Mouse (Mus musculus): ENCODE results near the gene Ahdc1. TPM values are rescaled to one million over a fixed set of nuclear protein-coding genes. Genes with fewer than 3 reads are reported as not detected.
"Not testable (repeated sequence)": the region's sequence is repeated elsewhere in the genome, so short reads cannot be mapped to it uniquely, and the experiment has no call there.

The Ahdc1 gene
- total RNA-seq, 2 experiments from 2014 or later: 0.33 to 7.0 TPM

DNA sequence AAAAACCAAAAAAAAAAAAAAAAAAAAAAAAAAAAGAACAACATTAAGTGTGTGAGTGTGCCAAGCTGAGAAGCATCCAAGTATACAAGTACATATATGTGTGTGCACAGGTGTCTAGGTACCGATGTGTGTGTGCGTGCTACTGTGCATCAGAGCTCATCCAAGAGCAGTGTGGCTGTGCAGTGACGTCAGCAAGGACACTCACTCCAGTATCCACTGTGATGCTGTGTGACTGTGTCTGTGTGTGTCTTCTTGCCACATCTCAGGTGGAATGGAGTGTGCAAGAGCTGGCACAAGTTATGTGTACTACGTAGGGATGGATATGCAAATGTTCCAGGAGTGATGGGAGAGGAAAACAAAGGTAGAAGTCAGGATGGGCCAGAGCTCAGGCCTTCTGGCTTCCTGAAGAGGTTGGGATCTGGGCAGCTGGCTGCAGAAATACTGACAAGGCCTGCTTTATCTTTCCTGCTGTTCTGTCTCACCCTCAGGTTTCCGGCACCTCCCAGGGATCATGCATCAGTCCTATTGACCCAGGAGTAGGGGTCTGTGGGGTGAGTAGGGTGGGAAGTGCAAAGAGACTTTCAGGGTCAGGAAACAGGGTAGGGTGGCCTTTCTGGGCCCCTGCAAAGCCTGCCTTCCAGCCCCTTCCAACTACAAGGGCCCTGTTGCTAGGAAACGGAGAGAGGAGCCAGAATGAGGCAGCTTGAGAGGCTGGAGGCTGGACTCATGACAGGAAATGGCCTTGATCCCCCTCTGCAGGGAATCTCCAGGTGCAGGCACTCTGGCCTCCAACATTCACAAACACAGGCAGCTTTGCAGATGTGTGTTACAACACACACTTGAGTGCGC lies 27.2 kb upstream of the Ahdc1 start:
- ATAC-seq (replicated peaks; ENCODE audit: low FRiP score, low TSS enrichment, poor library complexity, severe bottlenecking): no peak

DNA sequence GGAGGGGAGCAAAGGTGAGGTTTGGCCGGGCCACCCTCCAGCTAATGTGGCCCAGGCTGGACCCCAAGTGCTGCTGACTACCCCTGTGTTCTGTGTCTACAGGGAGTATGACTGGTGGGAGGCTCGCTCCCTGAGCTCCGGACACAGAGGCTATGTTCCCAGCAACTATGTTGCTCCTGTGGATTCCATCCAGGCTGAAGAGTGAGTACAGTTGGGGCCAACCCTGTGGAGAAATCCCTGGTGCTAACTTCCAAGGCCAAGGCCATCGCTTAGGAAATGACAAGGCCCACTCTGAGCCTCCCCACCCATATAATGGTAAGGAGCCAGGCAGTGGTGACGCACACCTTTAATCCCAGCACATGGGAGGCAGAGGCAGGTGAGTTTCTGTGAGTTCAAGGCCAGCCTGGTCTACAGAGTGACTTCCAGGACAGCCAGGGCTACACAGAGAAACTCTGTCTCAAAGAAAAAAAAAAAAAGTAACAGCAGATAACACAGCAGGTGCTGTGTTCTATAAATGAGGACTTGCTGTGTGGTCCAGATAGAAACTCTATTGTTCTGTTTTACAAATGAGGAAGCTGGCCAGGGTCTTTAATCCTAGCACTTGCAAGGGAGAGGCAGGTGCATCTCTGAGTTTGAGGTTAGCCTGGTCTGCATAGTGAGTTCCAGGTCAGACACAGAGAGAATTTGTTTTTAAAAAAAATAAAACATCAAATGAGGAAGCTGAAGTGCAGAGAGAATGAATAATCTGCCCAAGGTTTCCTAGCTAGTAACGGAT lies 22.3 kb upstream of the Ahdc1 start:
- ATAC-seq (replicated peaks; ENCODE audit: low FRiP score, low TSS enrichment, poor library complexity, severe bottlenecking): no peak

DNA sequence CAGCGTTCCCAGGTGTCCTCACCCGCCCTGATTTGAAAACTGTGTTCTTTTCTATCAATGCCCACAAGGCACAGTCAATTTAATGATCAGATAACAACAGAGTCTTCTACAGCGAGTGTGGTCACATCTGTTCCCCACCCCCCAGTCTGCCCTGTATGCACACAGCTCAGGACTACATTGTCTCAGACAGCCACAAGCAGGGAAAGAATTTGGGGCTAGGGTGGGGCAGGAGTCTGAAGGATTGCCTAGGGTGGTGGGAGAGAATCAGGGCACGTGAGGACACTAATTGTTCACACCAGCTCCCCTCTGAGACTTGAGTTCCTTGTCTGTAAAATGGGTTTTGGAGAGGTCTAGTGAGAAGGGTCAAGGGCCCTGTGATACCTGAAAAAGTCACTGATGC lies 17.5 kb upstream of the Ahdc1 start:
- ATAC-seq (replicated peaks; ENCODE audit: low FRiP score, low TSS enrichment, poor library complexity, severe bottlenecking): no peak; the same call in 1 of the 2 replicates

DNA sequence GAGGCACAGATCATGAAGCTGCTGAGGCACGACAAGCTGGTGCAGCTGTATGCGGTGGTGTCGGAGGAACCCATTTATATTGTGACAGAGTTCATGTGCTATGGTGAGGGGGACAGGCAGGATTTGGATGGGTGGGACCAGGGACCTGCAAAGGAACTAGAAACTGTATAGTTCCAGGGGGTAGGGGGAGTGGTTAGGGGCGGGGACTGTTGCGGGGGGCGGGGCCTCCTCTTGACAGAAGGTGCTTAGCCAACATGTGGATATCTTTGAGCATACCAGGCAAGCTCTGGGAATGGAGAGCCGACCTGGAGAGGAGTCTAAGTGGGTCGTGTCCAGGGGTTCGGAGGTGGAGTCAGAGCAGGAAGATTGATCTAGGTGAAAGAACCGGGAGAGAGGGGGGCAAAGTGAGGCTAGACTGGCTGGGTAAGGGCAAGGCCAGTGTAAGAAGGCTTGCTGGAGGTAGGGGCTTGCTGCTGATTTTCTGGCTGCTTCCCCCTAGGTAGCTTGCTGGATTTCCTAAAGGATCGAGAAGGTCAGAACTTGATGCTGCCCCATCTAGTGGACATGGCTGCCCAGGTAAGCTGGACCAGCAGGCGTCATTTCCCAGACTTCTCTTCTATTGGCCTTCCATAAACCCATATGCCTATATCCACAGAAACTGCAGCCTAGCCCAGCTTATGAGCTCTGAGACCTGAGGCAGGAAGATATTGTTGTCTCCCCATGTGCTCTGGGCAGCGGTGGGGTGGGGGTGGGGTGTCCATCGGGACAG lies 13.4 kb upstream of the Ahdc1 start:
- ATAC-seq (replicated peaks; ENCODE audit: low FRiP score, low TSS enrichment, poor library complexity, severe bottlenecking): 0 out of 2 replicates have a peak, but pooled peaks have one; percentile 28

DNA sequence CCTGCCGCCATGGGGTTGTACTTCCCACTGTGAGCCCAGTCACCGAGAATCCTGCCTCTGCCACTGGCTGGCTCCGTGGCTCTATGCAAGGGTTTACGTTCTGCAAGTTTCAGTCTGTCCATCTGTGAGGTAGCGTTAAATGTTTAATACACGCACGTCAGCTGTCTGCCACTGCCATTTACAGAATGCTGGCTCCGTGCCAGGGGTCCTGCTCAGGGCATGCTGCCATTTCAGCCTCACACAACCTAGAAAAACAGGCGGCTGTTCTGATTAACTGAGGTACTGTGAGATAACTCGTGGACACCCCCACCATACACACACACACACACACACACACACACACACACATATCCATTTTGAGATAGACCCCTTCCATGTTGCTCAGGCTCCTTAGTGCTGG lies 8.2 kb upstream of the Ahdc1 start:
- 0 out of 2 replicates have a peak, but pooled peaks have one; percentile 22 for ATAC-seq (replicated peaks; ENCODE audit: low FRiP score, low TSS enrichment, poor library complexity, severe bottlenecking)

DNA sequence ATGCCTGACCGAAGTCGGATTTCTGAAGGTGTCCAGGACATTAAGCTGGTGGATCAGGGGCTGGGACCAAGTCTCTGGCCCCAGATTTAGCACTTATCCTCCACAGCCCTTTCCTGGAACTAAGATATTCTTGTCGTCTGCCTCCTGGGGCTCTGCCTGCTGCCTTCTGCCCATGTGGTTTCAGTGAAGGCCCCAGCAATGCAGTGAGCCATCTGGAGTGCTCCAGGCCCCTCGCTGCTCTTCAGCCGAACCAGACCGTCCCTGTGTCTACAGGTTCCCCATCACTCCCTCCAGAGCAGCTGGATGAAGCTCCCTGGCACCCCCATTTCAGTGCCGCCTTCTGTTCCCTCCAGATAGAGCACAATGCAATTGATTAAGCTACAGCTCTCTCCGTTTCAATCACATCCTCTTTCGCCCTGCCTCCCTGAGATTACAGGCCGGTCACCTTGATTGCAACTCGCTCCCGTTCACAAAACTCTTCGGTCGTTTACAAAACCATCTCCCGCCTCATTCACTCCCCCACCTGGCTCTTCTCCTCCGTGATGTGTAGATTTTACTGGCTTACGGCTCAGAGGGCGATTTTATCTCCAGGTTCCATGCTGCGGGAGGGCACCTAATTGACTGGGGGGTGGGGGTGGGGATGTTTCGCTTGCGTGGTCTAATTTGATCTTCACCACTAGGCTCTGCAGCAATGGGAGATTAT lies 7.6 kb upstream of the Ahdc1 start:
- ATAC-seq (replicated peaks; ENCODE audit: low FRiP score, low TSS enrichment, poor library complexity, severe bottlenecking): no peak

DNA sequence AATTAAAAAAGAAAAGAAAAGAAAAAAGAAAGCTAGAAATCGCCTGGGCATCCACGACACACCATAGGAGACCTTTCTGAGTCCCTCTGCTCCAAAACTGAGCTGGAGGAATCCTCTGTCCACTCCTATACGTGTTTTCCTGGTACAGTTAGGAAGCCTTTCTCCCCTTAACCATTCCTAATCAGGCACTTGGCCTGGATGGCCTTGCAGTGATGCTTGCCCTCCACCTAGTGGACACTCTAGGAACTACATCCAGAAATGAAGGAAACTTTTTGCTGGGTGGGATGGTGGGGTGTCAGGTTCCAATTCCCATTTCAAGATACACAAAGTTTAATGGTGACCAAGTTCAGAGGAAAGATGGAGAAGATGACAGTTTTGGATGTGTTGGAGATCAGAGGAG lies 5.8 kb upstream of the Ahdc1 start:
- no peak for ATAC-seq (replicated peaks; ENCODE audit: low FRiP score, low TSS enrichment, poor library complexity, severe bottlenecking)

DNA sequence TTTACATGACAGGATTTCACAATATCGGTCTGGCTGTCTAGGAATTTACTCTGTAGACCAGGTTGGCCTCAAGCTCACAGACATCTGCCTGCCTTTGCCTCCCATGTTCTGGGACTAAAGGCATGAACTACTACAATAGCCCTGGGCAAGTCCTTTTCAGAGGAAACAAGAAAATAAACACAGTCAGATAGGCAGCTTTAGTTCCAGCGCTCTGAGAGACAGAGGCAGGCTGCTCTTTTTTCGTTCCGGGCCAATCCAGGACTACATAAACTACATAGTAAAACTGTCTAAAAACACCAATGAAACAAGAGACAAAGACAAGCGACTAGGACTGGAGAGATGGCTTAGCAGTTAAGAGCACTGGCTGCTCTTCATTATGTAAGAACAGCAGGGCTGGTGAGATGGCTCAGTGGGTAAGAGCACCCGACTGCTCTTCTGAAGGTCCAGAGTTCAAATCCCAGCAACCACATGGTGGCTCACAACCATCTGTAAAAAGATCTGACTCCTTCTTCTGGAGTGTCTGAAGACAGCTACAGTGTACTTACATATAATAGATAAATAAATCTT lies 5.1 kb upstream of the Ahdc1 start:
- ATAC-seq (replicated peaks; ENCODE audit: low FRiP score, low TSS enrichment, poor library complexity, severe bottlenecking): not testable (repeated sequence)

DNA sequence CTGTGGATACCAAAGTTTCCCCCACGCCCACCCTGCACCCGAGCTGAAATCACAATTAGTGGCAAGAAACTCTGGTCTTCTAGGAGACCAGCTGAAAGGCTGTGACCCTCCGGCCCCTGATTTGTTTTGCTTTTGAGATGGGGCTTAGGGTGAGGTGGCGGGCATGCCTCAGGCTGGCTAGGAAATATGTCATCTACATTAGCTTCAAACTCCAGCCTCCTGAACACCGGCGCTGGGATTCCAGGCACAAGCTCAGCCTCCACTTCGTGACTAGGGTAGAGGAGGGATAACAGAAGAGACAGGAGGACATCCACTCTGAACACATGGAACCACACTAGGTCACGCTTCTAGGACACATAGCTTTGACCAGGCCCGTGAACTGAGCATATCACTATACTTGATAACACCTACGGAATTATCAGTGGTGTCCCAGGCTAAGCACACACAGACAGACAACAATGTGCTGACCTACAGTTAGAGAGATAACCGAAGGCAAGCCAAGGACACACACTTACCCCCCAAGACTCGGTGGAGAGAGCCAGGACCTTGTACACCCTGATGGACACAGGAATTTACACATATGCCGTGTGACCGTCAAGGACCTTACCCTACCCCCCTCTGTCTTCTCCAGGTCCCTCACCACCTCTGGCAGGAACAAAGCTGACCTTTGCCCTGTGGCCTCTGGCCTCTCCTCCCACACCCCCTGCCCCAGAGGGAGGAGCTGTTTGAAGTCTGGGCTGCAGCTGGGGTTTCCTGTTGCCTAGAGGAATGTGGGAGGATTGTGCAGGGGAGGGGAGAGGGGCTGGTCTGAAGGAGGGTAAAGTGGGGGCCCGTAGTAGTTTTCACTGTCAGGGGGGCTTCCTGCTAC lies 3.3 kb upstream of the Ahdc1 start:
- ATAC-seq (replicated peaks; ENCODE audit: low FRiP score, low TSS enrichment, poor library complexity, severe bottlenecking): peak; percentile 61

DNA sequence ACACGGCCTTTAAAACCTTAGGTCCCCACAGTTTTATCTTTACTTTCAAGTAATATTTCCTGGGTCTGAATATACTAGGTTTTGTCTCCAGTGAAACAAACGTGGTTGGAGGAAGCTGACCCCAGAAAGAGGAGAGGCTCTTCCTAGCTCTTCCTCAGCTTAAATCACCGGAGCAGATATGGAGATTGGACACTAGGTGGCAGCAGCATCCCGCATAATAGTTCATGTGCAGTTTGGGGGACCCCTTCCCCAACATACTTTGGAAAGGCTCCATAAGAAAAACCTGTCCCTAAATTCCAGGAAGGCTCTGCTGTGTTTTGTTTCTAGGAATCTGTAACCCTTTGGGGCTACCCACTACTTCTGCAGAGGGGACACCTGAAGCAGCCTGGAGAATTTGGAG lies 1.9 kb upstream of the Ahdc1 start:
- no peak for ATAC-seq (replicated peaks; ENCODE audit: low FRiP score, low TSS enrichment, poor library complexity, severe bottlenecking)

DNA sequence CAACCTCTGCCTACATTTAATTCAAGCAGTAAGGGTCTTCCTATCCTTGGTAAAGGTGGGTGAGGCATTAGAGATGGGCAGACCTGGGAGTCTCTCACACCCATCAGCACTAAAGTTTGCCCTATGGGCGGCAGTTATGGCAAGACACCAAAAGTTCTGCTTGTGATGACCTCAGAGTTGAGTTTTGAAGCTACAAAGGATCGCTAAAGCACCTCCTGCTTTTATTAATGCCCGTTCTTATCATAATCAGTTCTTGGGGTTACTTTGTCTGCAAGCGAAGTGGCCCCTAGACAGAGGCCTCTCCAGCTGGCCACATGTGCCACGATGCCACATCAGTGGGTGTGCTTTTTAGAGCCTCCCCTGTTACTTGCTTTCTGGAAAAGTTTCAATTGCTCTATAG lies 1.4 kb upstream of the Ahdc1 start:
- ATAC-seq (replicated peaks; ENCODE audit: low FRiP score, low TSS enrichment, poor library complexity, severe bottlenecking): no peak

DNA sequence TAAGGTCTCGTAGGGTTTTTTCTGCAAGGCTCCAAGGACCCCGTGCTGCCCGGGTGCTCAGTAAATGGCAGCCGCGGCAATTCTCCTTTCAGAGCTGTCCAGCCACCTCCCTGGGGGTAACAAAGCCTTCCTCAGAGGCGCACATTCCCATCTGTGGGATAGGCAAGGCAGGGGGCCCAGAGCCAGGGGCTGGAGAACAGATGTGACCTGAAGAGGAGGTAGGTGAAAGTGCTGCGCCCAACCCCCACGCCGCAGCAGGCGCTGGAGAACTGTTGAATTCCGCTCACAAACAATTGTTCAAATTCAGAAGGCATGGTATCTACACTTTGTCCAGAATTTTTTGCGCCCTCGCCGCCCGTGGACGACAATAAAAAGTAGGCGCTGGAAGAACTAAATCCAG lies 449 bp upstream of the Ahdc1 start:
- ATAC-seq (replicated peaks; ENCODE audit: low FRiP score, low TSS enrichment, poor library complexity, severe bottlenecking): no peak

DNA sequence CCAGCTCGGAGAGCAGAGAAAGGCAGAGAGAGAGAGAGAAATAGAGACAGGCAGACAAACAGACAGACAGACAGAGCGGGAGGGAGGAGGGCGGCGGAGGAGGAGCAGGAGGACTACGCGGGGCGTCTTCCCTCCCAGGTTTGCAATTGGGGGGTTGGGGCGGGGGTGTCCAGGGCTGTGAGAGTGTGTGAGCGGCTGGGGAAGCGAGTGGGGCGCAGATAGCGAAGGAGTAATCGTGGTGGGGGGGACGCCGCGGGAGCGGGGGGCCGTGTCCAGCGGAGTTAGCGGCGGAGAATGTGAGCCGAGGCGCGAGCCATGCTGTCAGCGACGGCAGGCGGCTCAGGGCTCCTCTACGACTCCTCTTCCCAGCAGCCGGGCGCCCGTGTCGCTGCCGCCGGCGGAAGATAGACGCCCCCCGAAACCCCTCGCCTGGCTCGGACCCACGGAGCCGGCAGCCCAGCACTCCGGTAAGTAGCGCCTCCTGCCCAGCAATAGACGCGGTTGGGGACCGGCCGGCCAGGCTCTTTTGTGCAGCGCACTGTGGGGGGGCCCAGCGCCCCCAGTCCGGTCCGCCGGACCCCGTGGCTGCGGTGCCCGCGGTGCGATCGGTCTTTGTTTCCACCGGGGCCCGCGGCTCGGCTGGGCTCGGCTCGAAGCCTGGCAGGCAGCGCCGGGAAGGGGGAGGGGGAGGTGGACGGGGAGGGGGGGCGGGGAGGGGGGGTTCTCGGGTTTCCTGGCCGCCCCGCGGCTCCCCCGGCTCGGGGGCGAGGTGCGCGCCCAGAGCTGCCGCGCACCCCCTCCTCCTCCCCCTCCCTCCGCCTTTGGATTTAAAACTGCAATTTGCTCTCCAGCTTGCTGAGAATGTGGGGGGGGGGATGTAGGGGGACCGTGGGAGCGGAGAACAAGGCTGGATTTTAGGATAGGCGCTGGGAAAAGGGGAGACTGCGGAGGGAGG lies 1.0 kb downstream of the Ahdc1 start:
- no peak for ATAC-seq (replicated peaks; ENCODE audit: low FRiP score, low TSS enrichment, poor library complexity, severe bottlenecking)

DNA sequence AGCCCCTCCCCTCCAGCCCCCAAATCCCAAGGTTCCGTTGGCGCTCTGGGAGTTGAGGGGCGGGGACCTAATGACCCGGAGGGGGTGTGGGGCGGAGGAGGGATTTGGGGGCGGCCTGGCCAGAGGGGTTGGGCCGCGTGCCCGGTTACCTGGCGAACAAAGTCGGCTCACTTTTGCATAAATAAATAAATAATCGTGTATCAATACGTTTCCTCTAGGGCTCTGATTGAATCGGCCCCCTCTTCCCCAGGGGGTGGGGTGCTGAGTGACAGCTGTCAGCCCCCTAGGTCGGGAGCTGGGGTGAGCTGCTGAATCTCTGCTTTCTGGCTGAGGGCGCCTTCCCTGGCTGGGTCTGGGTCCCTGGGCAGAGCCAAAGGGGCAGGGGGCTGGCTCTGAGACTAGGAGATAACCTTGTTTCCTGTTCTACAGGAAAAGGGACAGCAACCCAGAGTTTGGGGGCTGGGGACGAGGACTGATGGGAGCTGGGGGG lies 1.8 kb downstream of the Ahdc1 start:
- no peak for ATAC-seq (replicated peaks; ENCODE audit: low FRiP score, low TSS enrichment, poor library complexity, severe bottlenecking)

DNA sequence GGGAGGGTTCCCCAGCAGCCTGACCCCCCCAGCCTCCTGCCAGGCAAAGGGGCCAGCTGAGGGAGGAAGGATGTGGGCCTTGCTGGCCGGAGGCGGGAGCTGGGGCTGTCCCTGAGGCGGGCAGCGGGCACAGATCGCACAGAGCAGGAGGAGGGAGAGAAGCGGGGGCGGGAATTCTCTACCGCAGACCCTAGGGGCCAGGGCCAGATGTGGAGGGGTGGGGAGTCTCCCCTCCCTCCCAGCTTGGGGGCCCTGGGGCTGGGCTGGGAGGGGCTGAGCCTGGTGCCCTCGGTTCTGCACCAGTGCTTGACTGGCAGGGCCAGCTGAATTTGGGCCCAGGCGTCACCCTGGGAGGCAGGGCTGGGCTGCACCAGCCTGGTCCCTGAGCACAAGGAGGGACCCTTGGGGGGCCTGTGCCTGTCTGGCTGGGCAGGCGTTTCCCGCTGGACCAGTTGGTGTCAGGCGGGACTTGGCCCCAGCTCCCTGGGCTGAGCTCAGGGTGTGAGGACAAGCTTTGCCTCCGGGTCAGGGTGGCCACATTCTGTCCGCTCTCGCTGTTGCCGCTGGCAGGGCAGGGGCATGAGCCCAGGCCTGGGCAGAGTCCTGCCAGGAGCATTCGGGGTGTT lies 2.3 kb downstream of the Ahdc1 start:
- ATAC-seq (replicated peaks; ENCODE audit: low FRiP score, low TSS enrichment, poor library complexity, severe bottlenecking): no peak

DNA sequence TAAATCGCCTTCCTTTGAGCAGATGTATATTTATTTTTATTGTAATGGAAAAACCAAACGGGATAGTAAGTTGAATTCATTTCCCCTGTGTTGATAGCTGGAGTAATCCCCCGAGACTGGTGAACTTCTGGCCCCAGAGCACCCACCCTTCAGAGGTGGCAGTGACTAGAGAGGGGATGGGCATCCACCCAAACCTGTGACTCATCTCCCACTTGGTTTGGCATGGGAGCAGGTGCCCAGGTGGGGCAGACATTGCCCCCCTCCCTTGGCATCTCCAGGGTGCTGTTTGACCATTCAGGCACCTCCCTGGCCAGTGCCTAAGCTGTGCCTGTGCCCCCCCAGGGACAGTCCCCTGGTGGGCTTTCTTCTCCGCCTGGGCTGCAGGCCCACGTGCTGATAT lies 3.0 kb downstream of the Ahdc1 start:
- ATAC-seq (replicated peaks; ENCODE audit: low FRiP score, low TSS enrichment, poor library complexity, severe bottlenecking): no peak
